Mouse (Mus musculus) brain, embryonic 14.5 days (tissue): ENCODE measurements at regions not wholly inside any gene's neighbourhood (a gene's known extent, or its start where the extent isn't known, plus 50 kb on each side); places are given as distances from the start of the nearest gene placed in this dataset.

ENCODE experiments used
- CTCF ChIP-seq: fragments of 200-500 bp; IDR thresholded peaks from 2 replicates; pipeline ENCODE4 v1.5.1; 2012; ENCODE audit warnings: inconsistent platforms, mild to moderate bottlenecking, moderate library complexity, borderline replicate concordance; ENCODE audit not compliant: insufficient read depth, insufficient read length; ENCODE audit errors: extremely low read depth
- POLR2A ChIP-seq: fragments of 200-500 bp; IDR thresholded peaks from 2 replicates; pipeline ENCODE4 v1.6.1; 2012; ENCODE audit warnings: mild to moderate bottlenecking, inconsistent platforms, borderline replicate concordance; ENCODE audit not compliant: poor library complexity, insufficient read depth, insufficient read length, severe bottlenecking; ENCODE audit errors: extremely low read depth

DNA sequence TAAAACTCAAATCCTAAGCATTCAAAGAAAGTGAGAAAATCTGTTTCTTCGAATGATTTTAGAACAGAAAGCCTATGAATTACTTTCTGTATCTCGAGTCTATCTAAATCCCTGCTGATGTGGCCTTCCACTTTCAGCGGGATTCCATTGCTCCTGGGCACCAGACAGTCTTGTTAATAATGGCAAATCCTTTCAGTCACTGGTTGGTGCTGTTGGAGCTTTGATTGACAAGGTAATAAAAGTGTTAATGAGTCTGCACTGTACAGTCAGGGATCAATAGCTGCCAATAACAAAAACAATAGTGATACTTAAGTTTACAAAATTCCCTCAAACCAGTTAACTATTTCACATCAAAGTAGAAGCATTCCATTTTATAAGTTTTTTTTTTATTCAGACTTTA, 335.8 kb downstream of the Cenpc1 start:
- TF ChIP-seq CTCF (no peak), POLR2A (no peak)
